8 mouse cellular contexts compared by ENCODE assay signal in genomic region chr2:165788005-165788404, GRCm38 (mm10).
A peak's percentile ranks its signal among the peaks of the same experiment; 100 is the strongest.
DNase-seq lines count a peak whose midpoint lies in the region; ATAC-seq and TF ChIP-seq lines count a peak whose summit lies in the region.

No protein-coding gene starts in this region.

- peaks cover 15% of the 10 kb centered on the region for H3K4me1 ChIP-seq in hindbrain, embryonic 14.5 days (replicated peaks; ENCODE audit: control insufficient read depth, insufficient read depth, low read length)
- H3K4me1 ChIP-seq in hindbrain, embryonic 10.5 days (replicated peaks): peaks cover 18% of the 10 kb centered on the region

- 38% methylated on average over 11 of the region's 11 CpGs for WGBS in hindbrain, embryonic 14.5 days
- 75% methylated on average over 11 of the region's 11 CpGs for WGBS in hindbrain, embryonic 10.5 days

- H3K4me2 ChIP-seq in hindbrain, embryonic 14.5 days (replicated peaks): no peak overlapping the region

- no peaks in the 10 kb centered on the region for H3K9me3 ChIP-seq in hindbrain, embryonic 14.5 days (ENCODE audit: control insufficient read depth, low read length)
- H3K9me3 ChIP-seq in hindbrain, embryonic 10.5 days: no peaks in the 10 kb centered on the region

- H3K27ac ChIP-seq in hindbrain, embryonic 14.5 days: 0 out of 2 replicates have a peak overlapping the region, but pooled peaks have one; percentile 34
- no peak overlapping the region for H3K27ac ChIP-seq in hindbrain, embryonic 10.5 days

- intact Hi-C loops in left cerebral cortex, postnatal 10 days (cut with DNase I): no loop called here

- DNase-seq in hindbrain, embryonic 14.5 days (ENCODE audit: low spot score): peak; percentile 80
- no peak for DNase-seq in hindbrain, embryonic 10.5 days (ENCODE audit: low spot score)
- peak; percentile 89 for DNase-seq in brain, embryonic 14.5 days (ENCODE audit: low read depth)
- peak; percentile 28 to 48 for DNase-seq in gastrocnemius, adult 8-10 months (ENCODE audit: low spot score in 2 of 2)
- DNase-seq in kidney, adult 18-20 months: peak; percentile 92
- DNase-seq in left cerebral cortex, postnatal 10 days (ENCODE audit: extremely low spot score in 1 of 2, low spot score in 2 of 2): peak; percentile 76 to 90
- DNase-seq in ovary, postnatal 10 days (ENCODE audit: low spot score): peak; percentile 40
- DNase-seq in urinary bladder, adult 18-20 months (ENCODE audit: low spot score in 2 of 2): no peak

- no peak overlapping the region for H3K4me3 ChIP-seq in hindbrain, embryonic 14.5 days (replicated peaks; ENCODE audit: low read length)
- H3K4me3 ChIP-seq in hindbrain, embryonic 10.5 days: no peak overlapping the region

- no peak for TF ChIP-seq CTCF in brain, embryonic 14.5 days (IDR thresholded peaks at IDR 0.05; ENCODE audit: borderline replicate concordance, extremely low read depth, insufficient read depth, insufficient read length)

- no peak for TF ChIP-seq POLR2A in brain, embryonic 14.5 days (IDR thresholded peaks at IDR 0.05; ENCODE audit: borderline replicate concordance, extremely low read depth, insufficient read depth, insufficient read length, poor library complexity, severe bottlenecking)

- H3K36me3 ChIP-seq in hindbrain, embryonic 14.5 days (replicated peaks; ENCODE audit: control insufficient read depth, insufficient read depth): peaks cover 94% of the 10 kb centered on the region
- H3K36me3 ChIP-seq in hindbrain, embryonic 10.5 days: peaks cover 98% of the 10 kb centered on the region

- no peaks in the 10 kb centered on the region for H3K27me3 ChIP-seq in hindbrain, embryonic 14.5 days (ENCODE audit: control insufficient read depth, insufficient read depth, low read length)
- no peaks in the 10 kb centered on the region for H3K27me3 ChIP-seq in hindbrain, embryonic 10.5 days (ENCODE audit: insufficient read depth, poor library complexity, severe bottlenecking)

- peak; percentile 46; the same call in 1 of the 2 replicates for ATAC-seq in hindbrain, embryonic 14.5 days (ENCODE audit: low FRiP score)

- no peak overlapping the region for H3K9ac ChIP-seq in hindbrain, embryonic 14.5 days

Comparison
In these comparisons a context has a peak if more than half of its experiments do, and no peak if none do; other contexts are left out.
1. DNase-seq: peak in hindbrain, embryonic 14.5 days (single experiment), brain, embryonic 14.5 days (single experiment), gastrocnemius, adult 8-10 months (2 of 2), kidney, adult 18-20 months (single experiment), left cerebral cortex, postnatal 10 days (2 of 2) and ovary, postnatal 10 days (single experiment); none in hindbrain, embryonic 10.5 days (single experiment) and urinary bladder, adult 18-20 months (0 of 2).